Mouse (Mus musculus) ES-E14 (cell line): ENCODE measurements around the gene Cdhr4.

Experiments used
- CHD2 ChIP-seq: IDR thresholded peaks from 2 replicates; pipeline ENCODE4 v1.6.1; 2014; ENCODE audit warnings: mild to moderate bottlenecking, low read depth, low read length, inconsistent platforms
- HCFC1 ChIP-seq: IDR thresholded peaks from 2 replicates; pipeline ENCODE4 v1.6.1; 2012; ENCODE audit warnings: low read length, inconsistent platforms, borderline replicate concordance; ENCODE audit not compliant: insufficient read depth
- MAFK ChIP-seq: IDR thresholded peaks from 2 replicates; pipeline ENCODE4 v1.6.1; 2014; ENCODE audit warnings: mild to moderate bottlenecking, low read depth, low read length, inconsistent platforms; ENCODE audit not compliant: insufficient read depth
- ZC3H11A ChIP-seq: IDR thresholded peaks from 2 replicates; pipeline ENCODE4 v1.6.1; 2012; ENCODE audit warnings: low read depth, mild to moderate bottlenecking, inconsistent platforms, low read length, borderline replicate concordance
- ZNF384 ChIP-seq: IDR thresholded peaks from 2 replicates; pipeline ENCODE4 v1.6.1; 2012; ENCODE audit warnings: low read depth, low read length, inconsistent platforms

- TF ChIP-seq MAFK: no peak
- no peak for TF ChIP-seq ZC3H11A
- TF ChIP-seq CHD2: no peak
- TF ChIP-seq HCFC1: no peak
- TF ChIP-seq ZNF384: no peak
Observed at GRCm38 (mm10) chr9:107949184-107949921, 42.9 kb upstream of the Cdhr4 start.
